12 mouse cellular contexts compared by ENCODE assay signal in the genomic region with DNA sequence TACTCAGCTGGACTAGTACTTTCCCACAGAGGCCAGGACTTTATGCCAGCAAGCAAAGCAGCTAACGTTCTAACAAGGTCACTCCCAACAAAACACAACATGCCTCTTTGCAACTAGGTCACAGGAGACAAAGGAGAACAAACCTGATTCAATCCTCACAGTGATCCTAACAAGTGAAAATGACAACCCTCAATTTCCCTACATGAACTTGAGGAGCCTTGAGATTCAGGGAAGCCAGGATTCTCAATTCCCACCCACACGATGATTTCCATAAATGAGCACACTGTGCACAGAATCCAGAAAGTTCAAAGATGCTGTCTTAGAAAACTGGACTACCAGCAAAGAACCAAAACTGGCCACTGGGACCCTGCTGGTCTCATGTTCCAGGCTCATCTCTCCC.
"Had no signal": no experiment of that assay in that cellular context is flagged by ENCODE, and none has a peak within 500 bp of the region (broad histone marks: within the 10 kb centered on the region; RNA-seq: fewer than 3 reads in every experiment).

No protein-coding gene starts in this region.

- DNase-seq: retina, postnatal 1 day; right cerebral cortex, adult 18-20 months; right cerebral cortex, postnatal 14 days; right cerebral cortex, postnatal 25 days; right cerebral cortex, postnatal 4 days; spleen, adult 18-20 months; thymus, adult 18-20 months; thymus, adult 2 months; thymus, postnatal 14 days; thymus, postnatal 25 days; thymus, postnatal 36 days; thymus, postnatal 4 days had no signal
